Mouse (Mus musculus) mouse trophoblast stem cell (cell line): ENCODE data around the gene Rsph14.

Experiments
- in situ Hi-C, 2 experiments: fragments of 300-500 bp; cut with MseI, MboI; formaldehyde crosslinking; loops; 2 replicates in 1 of 2; 3 replicates in 1 of 2; pipeline ENCODE4 v1.15.1; 2025

Gene Rsph14

GRCm38 (mm10) chr10:74995377-74995776 is 37.0 kb downstream of the Rsph14 start:
- in situ Hi-C loops, result no loop called here

- in situ Hi-C loops, result no loop called here
Observed at GRCm38 (mm10) chr10:74994863-74995262, 37.5 kb downstream of the Rsph14 start.

DNA sequence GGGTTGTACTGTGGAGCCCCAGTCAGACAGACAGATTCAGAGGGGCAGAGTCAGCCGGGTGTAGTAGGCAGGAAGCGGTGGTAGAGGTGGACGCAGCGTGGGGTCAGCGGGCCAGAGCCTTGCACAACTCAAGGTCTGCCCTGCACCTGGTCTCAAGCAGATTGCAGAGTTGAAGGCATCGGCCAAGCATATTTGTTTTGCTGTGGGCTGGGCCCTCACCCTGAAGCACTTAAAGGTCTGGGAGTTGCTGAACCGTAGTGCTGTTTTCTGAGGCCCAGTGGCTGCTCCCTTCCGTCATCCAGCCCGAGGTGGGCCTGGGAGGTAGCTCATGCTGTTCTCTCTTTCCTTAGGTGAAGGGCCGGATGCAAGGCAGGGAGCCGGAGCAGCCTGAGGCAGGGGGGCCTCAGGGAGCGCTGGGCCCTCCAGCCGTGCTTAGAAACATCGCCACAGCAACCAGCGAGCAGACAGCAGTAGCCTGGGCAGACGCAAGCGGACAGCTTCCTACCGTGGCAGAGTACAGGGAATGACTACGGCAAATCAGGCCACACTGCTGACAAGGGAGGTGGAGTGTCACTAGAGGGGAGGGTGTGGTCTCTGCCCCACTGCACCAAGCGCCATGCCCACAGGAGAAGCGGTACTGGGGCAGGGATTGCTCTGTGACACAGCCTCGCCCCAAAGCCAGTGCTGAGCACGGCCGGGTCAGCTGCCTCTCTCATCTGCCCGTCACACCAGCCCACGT is 41.6 kb downstream of the Rsph14 start:
- in situ Hi-C loops, result no loop called here

DNA sequence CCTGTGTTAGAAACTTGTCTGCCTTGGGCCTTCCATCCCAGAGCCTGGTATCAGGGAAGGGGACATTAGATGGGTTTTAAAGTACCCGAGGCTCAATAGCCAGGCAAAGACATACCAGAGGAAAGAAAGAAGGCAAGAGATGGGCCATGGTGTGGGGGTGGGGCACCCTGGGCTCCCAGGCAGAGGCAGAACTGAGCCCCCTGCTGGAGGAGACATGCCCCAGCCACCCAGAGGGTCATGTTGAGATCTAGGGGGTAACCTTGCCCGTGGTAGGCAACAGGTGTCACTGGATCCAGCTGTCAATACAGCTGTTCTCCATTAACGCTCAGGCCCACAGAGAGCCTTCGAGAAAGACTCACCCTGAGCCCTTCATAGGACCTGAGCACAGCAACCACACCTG is 42.6 kb downstream of the Rsph14 start:
- in situ Hi-C loops, result no loop called here

- in situ Hi-C loops, result no loop called here
Observed at GRCm38 (mm10) chr10:74987698-74988470, 44.5 kb downstream of the Rsph14 start.

- in situ Hi-C loops, result no loop called here
Observed at GRCm38 (mm10) chr10:74983176-74983575, 49.2 kb downstream of the Rsph14 start.

- in situ Hi-C loops, result no loop called here
Observed at GRCm38 (mm10) chr10:74981159-74981558, 51.2 kb downstream of the Rsph14 start.

- in situ Hi-C loops, result no loop called here
Observed at GRCm38 (mm10) chr10:74978056-74978455, 54.3 kb downstream of the Rsph14 start.

- in situ Hi-C loops, result no loop called here
Observed at GRCm38 (mm10) chr10:74976429-74976828, 56.0 kb downstream of the Rsph14 start.

DNA sequence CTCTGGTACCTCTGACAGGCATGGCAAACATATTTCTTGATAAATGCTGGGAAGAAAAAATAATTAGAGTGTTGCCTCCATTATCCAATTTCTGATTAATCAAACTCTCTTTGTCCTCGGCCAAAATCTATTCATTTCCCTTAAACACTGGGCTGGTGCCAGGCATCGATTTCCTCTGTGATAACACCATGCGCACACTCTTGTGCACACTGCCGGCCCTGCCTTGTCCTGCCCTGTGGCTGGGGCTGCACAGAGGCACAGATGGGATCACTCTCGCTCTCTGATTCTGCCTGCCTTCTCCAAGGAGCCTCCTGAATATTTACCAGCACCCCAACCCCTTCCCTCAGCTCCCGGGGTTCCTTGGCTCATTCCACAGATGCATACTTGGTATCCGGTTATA is 56.8 kb downstream of the Rsph14 start:
- in situ Hi-C loops, result no loop called here

DNA sequence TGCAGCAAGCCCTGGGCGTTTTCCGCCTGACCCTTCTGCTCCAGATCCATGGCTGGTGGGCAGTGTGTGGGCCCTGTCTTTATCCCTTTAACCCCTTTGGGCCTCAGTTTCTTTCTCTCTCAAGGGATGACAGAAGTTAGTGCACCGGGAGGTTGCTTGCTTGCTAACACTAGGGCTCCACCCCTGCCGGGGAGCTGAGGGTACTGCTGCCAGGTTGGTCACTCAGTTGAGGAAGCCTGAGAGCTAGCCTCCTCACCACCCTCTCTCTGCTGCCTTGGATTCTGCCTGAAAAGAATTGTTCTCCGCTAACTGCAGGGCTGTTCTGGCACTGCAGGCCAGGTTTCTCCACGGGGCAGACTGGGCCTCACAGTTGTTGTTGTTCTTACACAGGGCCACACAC is 59.4 kb downstream of the Rsph14 start:
- in situ Hi-C loops, result no loop called here

- in situ Hi-C loops, result no loop called here
Observed at GRCm38 (mm10) chr10:74969266-74969665, 63.1 kb downstream of the Rsph14 start.

GRCm38 (mm10) chr10:74967651-74968267 is 64.6 kb downstream of the Rsph14 start:
- in situ Hi-C loops, result no loop called here

GRCm38 (mm10) chr10:74966850-74967451 is 65.4 kb downstream of the Rsph14 start, which contains the start of gene Gnaz:
Gene Gnaz (plus strand): TSS chr10:74967177.
- in situ Hi-C loops, result no loop called here

GRCm38 (mm10) chr10:74964380-74964779 is 68.0 kb downstream of the Rsph14 start:
- in situ Hi-C loops, result no loop called here

GRCm38 (mm10) chr10:74952830-74953443 is 79.4 kb downstream of the Rsph14 start:
- in situ Hi-C loops, result no loop called here

- in situ Hi-C loops, result loop anchor here in 1 of 2 experiments (10.0 kb wide), 1 partner anchor 84 kb away; no protein-coding TSS in a partner anchor
Observed at GRCm38 (mm10) chr10:74940795-74941194, 91.6 kb downstream of the Rsph14 start.

- in situ Hi-C loops, result loop anchor here (5.0 to 10.0 kb wide), 2 partner anchors 83 to 216 kb away; no protein-coding TSS in a partner anchor
Observed at GRCm38 (mm10) chr10:74939300-74939699, 93.1 kb downstream of the Rsph14 start.

DNA sequence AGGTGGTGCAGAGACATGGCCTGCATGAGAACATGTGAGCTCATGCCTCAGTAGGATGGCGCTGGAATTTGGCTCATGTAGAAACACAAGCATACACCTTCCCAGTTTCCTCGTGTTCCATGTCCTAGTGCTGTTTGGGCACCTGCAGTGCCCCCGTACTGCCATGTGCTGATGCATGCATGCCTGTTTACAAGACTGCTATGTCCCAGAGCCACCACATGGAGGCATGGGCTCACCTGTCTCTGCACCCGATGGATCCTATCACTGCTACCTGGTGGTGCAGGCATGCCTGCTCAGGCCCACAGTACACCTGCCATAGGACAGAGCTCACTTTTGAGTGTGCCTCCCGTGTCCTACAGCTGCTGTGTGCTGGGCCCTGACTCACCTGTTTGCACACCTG is 94.0 kb downstream of the Rsph14 start:
- in situ Hi-C loops, result loop anchor here (5.0 to 10.0 kb wide), 2 partner anchors 84 to 216 kb away; no protein-coding TSS in a partner anchor

GRCm38 (mm10) chr10:74937003-74937790 is 95.2 kb downstream of the Rsph14 start:
- in situ Hi-C loops, result loop anchor here (5.0 to 10.0 kb wide), 2 partner anchors 85 to 218 kb away; no protein-coding TSS in a partner anchor
